Mouse (Mus musculus): ENCODE data around the gene Fam49a. TPM values are rescaled to one million over a fixed set of nuclear protein-coding genes. Genes with fewer than 3 reads are reported as not detected.
"Not testable (repeated sequence)": the region's sequence is repeated elsewhere in the genome, so short reads cannot be mapped to it uniquely, and the experiment has no call there.

The Fam49a gene
- total RNA-seq, 2 experiments from 2014 or later = 185 to 192 TPM

DNA sequence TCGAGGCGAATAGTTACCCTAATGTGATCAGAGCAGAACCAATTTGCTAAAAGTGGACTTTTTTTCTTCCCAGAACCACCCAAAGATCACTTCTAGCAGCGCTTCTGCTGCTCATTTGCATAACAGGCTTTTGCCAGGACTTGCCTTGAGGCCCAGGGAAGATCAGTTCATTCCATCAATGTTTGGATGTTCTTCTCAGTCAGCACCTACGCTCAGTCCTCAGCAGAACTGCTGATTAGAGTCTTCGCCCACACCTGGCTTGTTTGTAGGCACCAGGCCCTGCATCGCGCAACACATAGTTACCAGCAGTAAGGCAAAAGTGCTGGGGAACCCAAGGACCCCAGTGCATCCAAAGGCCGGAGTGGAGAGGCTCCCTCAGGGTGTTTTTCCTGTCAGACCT, 45.3 kb downstream of the Fam49a start:
- DNase-seq (ENCODE audit: extremely low spot score in 1 of 2, low spot score in 1 of 2) = no peak

DNA sequence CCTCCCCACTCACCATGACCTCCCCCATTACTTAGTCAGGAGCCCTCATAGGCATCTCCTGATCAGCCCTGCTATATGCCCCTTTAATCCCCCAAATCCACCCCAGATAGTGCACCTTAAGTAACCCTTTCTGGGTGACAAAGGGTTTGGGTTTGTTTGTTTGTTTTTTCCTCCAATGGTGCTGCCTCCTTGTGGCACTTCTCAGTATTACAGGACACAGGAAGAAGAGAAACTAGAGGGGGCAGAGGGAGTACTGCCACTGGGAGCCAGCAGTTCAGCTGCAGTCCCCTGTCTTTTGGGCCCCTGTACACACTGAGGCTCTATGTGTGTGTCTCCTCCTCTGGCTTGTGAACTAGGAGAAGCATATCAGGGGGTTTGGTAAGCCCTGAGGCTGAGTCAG, 51.5 kb downstream of the Fam49a start:
- no peak for DNase-seq (ENCODE audit: extremely low spot score in 1 of 2, low spot score in 1 of 2)

DNA sequence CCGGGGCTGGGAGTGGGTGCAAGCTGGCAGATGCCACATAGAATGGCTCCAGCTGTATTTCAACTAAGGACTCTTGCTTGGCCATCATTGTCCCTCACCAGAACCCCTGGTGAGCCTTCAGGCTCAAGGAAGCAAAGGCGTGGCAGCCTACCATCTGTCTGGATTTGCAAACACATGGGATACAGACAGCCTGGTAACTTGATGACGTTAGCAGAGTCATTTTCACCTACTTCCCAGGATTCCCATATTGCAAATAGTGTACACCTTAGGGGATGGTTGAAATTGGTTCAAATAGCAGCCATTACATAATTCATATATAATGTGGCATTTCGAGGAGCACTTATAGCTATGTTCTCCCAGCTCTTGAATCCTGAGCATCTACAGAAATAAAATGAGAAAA, 52.0 kb downstream of the Fam49a start:
- no peak for DNase-seq (ENCODE audit: extremely low spot score in 1 of 2, low spot score in 1 of 2)

DNA sequence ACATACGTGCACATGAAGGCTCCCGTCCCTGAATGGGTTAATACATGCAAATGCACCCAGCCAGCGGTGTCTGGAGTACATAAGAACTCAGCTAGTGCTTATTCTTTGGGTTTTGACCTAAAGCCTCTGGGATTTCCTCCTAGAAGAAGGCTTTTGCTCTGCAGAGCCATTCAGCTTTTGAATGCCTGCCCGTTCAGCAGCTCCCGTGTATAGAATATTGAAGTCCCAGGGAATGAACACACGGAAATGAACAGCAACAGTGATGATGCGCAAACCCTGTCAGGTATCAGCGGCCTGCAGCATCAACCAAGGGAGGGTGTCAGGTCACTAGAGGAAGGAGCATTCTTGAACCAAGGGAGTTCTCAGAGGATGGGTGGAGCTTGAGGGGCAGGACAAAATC, 52.4 kb downstream of the Fam49a start:
- DNase-seq (ENCODE audit: extremely low spot score in 1 of 2, low spot score in 1 of 2) = no peak

DNA sequence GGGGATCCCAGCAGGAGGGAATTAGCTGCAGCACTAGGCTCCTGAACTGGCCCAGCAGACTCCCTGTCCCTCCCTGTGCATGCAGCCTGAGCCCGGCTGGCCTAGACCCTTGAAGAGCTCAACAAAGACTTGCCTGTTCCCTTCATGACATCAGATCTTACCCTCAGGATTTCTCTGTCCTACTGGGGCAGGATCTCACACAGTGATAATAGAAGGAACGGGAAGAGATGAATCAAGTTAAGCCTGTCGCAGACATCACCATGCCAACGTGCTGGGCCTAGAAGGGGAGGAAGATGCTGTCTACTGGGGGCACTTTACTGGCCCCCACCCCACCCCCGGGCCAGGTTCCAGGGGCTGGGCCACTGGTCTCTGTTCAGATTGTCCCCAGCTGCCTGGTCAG, 53.1 kb downstream of the Fam49a start:
- DNase-seq (ENCODE audit: extremely low spot score in 1 of 2, low spot score in 1 of 2) = no peak

DNA sequence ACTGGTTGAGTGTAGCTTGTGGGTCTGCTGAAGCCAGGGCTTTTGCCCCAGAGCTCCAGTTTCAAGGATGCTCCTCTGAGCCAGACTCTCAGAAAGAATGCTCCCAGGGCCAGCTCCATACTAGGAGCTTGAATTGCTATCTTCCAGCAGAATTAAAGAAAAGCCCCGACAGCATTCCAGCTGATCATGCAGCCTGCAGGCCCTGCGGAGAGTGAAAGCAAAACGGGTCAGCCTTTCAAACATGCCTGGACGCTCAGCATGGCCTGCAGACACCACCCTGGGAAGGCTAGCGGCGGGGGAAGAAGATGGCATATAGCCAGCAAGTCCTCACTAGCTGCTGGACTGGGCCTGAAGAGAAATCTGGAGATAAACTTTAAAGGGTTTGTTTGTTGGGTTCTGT, 55.0 kb downstream of the Fam49a start:
- no peak for DNase-seq (ENCODE audit: extremely low spot score in 1 of 2, low spot score in 1 of 2)

DNA sequence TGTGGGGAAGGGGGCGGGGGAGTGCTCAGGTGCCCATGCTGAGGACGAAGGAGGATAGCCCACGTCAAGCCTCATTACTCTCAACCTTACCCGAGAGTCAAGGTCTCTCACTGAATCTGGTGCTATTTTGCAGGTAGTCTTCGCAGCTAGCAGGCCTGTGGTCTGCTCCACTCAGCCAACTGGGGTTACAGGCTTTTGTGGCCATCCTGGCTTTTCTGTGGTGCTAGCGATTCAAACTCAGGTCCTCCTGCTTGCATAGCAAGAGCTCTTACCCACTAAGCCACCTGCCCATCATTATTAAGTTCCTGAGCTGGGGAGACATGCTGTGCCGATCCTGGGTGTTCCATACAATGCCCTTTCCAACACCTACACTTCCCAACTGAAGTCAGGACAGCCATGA, 55.7 kb downstream of the Fam49a start:
- no peak for DNase-seq (ENCODE audit: extremely low spot score in 1 of 2, low spot score in 1 of 2)

DNA sequence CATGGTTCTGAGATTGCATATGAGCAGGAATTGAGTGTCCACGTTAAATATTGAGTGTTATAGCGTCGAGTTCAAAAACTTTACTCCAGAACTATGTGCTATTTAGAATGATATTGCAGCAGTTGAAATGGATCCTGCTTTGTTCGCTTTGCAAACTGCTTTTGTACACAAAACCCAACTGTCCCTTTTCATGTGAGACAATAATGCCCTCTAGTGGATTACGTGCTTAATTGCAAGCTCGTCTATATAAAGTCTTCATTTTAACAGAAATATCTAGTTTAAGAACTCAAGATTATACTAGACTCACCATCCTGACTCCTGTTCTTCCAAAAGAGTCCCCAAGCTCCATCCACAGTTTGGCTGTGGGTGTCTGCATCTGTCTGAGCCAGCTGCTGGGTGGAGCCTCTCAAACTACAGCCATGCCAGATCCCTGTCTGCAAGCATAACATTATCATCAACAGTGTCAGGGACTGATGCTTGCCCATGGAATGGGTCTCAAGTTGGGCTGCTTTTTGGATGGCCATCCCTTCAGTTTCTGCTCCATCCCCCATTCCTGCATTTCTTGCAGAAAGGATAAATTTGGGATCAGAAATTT, 56.3 kb downstream of the Fam49a start:
- no peak for DNase-seq (ENCODE audit: extremely low spot score in 1 of 2, low spot score in 1 of 2)

DNA sequence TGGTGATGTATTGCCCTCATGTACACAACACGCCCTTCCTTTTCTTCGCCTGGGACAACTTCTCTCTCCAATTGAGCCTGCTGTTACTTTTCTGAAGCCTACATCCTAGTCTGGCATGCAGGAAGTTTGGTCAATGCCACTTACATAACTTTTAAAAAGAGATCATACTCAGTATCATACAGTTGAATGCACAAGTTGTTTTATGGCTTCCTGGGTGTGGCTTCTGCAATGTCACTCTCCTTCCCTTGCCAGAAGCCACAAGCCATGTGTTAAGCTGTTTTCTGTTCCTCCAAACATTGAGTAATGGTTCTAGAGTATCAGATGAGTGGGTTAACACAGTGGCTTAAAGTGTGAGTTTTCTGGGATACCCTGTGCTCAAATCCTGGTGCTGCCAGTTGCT, 58.8 kb downstream of the Fam49a start:
- no peak for DNase-seq (ENCODE audit: extremely low spot score in 1 of 2, low spot score in 1 of 2)

DNA sequence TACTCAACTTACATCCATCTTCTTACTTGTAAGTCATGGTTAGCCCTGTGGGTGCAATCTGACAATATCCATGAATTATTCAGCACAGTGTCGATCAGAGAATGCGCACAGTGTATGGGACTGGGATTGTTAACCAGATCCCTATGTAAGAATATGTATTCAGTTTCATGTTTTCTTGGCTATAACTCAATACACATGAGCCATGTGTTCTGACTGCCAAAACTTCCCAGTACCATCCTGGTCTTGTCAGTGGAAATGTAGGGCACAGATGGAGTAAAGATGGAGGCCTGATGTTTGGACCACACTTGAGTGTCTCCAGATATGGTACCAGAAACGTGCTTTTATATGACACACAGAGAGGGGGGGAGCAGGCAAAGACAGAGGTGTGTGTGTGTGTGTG, 59.2 kb downstream of the Fam49a start:
- DNase-seq (ENCODE audit: extremely low spot score in 1 of 2, low spot score in 1 of 2) = no peak

DNA sequence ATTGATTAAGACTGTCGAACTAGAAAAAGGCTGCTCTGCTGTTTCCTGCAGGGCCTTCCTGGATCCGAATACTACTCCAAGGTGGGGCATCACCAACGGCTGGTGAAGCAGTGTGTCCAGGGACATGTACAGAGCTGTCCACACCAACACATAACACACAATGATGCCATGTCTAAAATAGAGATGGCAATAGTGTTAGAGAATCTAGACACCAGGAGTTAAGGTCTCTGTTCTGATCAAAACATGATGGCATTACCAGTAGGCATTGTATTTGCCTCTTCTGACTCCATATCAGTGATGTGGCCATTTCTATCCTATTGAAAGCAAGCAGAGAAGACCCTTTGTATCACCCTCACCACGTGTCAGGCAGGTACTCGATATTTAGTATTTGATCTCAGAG, 61.1 kb downstream of the Fam49a start:
- DNase-seq (ENCODE audit: extremely low spot score in 1 of 2, low spot score in 1 of 2) = peak in 1 of 2 experiments; percentile 3

DNA sequence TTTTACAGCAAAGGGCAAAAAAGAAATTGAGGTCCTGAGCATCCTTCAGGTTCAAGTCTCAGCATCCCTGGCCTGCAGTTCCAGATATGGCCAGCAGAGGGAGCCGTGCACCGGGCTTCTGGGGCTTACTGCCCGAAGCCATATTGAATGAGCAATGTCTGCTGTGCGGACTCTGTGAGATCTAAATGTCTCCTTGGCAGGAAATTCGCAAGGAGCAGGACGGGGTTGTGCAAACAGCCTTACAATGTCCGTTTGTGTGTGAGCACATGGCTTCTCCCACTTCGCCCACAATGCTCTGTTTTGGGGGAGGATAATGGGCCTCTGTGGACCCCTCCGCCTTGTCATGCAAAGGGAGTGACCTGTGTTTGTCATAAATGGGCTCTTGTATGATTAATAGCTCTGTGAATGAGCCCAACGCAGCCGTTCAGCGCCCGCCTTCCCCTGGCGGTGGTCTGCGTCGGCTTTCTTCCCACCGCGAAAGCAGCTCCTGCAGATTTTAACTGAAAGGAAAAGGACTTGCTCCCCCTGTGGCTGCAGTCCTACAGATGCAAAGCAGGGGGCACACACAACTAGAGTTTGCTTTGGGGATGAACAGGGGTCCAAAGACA, 61.8 kb downstream of the Fam49a start:
- DNase-seq (ENCODE audit: extremely low spot score in 1 of 2, low spot score in 1 of 2) = peak; percentile 90 to 98

DNA sequence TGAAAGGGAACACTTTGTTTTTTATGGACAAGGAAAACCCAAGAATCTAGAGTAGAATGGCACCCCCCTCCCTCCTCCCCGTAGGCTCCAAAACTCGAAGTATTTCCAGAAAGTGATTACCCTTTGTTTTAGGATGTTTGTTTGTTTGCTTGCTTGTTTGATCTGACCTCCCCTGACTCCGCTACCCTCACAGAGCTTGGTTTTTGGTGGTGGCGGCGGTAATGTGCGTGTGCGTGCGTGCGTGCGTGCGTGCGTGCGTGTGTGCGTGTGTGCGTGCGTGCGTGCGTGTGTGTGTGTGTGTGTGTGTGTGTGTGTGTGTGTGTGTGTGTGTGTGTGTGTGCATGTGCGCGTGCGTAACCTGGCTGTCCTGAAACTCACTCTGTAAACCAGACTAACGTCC, 62.3 kb downstream of the Fam49a start:
- not testable (repeated sequence) for DNase-seq (ENCODE audit: extremely low spot score in 1 of 2, low spot score in 1 of 2)

DNA sequence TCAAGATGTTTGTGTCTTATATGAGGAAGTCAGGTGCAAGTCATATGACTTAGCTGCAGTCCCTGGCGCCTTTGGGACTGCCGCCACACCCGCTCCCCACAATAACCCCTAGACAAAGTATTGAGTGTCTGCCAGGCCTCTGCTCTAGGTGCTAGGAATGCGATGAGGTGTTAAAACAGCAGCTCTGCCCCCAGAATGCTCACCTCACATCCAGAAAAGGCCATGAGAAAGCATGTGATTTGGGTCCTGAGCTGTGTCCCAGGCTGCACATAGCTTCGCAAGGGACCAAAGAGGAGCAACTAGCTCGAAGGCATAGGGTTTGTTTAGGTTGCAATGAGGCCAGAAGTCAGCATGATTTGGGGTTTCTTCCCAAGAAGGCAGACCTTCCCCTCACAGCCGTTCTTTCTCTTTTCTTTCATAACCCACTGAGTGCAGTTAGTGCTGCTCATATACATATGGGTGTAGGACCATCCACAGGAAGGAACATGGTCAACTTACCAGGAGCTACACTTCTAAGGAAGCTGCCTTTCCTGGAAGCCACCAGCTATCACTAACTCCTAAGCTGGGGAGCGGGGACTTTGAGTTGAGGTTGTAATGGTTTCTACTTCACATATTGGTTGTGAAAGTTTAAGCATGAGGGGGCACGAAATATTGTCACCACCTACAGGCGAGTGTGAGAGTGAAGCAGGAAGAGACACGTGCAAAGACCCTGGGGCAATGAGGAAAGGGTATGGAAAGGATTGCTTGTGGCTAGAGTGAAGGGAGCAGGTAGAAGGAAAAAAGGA, 71.8 kb downstream of the Fam49a start:
- DNase-seq (ENCODE audit: extremely low spot score in 1 of 2, low spot score in 1 of 2) = peak in 1 of 2 experiments; percentile 5

DNA sequence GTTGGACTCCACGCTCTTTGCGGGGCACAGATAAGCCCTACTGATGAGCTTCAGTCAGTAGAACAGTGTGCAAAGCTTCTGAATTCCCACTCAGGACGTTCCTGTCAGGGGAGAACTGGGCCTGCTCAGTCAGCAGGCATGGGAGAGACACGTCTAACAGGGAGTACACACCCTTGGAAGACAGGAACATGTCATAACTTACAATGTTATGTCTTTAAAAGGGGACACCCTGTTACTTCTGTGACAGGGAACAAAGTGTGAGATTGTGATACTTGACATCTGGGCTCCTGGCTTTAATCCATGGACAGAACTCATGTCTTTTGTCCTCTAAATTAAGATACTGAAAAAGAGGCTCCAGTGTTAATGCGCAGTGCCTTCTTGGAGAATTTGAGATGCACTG, 72.5 kb downstream of the Fam49a start:
- peak in 1 of 2 experiments; percentile 6 for DNase-seq (ENCODE audit: extremely low spot score in 1 of 2, low spot score in 1 of 2)

DNA sequence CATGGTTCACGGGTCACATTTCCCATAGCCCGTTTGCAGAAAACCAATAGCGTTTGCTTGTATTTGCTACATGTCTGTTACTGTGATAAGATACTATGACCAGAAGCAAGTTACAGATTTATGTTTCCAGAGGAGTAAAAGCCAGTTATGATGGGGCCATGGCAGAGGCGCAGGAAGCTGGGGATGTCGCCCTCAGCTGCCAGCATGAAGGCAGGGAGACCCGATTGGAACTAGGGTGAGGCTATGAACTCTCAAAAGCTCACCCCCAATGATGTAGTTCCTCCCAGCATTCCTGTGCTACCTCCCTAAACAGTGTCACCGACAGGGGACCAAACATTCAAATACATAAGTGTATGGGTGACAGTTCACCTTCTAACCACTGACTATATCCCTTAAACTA, 73.6 kb downstream of the Fam49a start:
- DNase-seq (ENCODE audit: extremely low spot score in 1 of 2, low spot score in 1 of 2) = peak in 1 of 2 experiments; percentile 6

DNA sequence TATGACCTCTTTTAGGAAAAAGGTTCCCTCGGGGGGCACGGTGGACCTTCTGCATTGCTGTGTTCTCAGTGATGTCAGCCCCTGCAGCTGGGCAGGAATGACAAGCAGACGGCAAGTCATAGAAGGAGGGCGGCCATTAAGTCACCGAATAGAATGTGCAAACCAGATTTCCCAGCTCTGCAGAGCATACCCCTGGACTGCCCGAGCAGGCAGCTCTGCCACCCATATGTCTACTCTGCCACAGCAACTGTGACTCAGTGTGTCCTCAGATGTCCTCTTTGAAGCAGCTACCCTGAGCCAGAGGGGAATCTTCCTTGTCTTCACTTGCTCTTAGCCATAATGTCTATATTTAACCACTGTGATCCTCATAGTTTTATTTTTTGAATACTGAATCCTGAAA, 75.4 kb downstream of the Fam49a start:
- DNase-seq (ENCODE audit: extremely low spot score in 1 of 2, low spot score in 1 of 2) = peak in 1 of 2 experiments; percentile 23

DNA sequence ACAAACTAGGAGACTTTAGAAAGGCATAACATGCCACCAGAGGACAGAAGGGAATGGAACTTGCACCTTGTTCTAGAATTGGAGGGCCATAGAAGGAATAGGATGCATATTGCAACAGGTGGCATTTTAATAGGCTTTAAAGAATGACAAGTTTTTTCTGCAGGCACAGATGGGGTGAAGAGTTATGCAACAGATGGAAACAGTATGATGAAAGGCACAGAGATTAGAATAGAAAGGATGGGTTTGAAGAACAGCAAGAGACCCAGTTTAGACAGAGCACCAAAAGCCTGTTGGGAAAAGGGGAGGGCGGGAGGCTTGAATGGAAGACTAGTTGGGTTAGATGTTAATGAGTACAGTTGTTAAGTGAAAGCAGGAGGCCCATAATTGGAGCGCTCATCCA, 81.4 kb downstream of the Fam49a start:
- peak in 1 of 2 experiments; percentile 12 for DNase-seq (ENCODE audit: extremely low spot score in 1 of 2, low spot score in 1 of 2)

DNA sequence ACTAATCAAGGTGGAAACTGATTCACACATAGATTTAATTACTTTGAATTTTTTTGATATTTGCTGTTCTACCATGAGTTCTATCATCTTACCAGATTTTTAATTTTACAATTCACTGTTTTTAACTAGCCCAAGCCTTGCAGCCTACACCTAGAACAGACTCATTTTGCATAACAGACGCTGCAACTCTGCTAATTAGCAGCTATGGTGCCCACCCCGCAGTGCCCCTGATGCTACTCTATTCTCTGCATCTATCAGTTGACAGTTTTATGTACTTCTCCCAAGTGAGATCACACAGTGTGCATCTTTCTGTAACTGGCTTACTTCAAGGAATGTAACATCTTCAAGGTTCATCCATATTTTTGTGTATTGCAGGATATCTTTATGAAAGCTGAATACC, 86.7 kb downstream of the Fam49a start:
- no peak for DNase-seq (ENCODE audit: extremely low spot score in 1 of 2, low spot score in 1 of 2)

DNA sequence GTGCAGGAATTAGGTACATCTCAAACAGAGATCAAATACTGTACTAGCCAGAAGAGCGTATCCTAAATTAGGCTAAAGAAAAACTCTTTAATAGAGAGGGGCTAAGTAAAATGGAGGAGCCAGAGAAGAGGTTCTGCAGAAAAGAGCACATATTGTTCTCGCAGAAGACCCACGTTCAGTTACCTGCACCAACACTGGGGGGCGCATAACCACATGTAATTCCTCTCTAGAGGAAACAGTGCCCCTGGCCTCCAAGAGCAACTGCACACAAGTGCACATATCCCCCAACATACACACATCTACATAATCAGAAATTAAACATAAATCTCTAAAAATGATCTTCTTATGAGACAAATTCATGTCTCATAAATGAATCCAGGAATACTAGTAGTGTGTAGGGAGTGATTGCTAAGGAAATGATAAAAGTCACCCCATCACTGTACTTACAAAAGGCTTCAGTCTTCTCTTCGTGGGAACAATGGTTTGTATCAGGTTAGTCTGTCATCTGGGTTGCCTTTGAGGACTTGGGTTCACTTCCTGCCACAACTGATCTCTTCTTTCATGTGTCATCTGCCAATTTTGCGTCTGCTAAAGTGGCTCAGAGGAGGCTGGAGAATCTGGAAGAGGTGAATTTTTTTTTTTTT, 87.8 kb downstream of the Fam49a start:
- no peak for DNase-seq (ENCODE audit: extremely low spot score in 1 of 2, low spot score in 1 of 2)

DNA sequence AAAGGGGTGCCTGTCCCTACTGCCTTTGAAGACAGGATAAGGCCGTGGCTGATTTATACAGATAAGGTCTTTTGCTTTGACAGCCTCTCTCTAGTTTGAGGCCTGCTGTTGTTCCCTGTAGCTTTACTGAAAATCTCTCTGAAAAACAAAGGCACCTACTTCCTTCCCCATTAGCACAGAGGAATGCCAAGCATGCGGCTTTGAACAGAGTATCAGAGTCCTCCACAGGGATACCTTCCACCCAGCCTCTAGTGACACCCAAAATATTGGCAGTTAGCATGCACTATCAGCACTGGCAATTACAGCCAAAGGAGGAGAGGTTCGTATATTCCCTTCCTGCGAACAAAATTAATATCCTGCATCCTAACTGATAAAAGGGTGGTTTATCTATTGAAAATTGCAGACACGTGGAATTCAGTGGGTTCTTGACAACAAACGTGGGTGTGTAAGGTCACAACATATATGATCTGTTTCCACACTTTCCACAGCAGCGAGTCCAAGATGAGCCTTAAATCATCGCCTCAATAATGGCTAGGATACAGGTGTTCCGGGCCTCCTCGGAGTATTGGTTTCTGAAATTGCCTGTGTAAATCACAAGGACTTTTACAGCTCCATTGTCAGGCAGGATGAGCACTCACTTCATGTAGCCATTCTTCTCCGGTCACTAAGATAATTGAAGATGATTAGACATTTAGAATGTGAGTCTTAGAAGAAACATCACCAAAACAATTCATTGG, 90.0 kb downstream of the Fam49a start:
- DNase-seq (ENCODE audit: extremely low spot score in 1 of 2, low spot score in 1 of 2) = no peak

All from layer of hippocampus, postnatal 25 days (tissue).